Mouse (Mus musculus) G1E (cell line): ENCODE data around the gene Tnfsf12.
A peak's percentile ranks its signal among the peaks of the same experiment; 100 is the strongest.

Experiments used
- CTCF ChIP-seq: IDR thresholded peaks from 2 replicates; pipeline ENCODE4 v1.5.1; 2012; ENCODE audit warnings: low read depth, low read length, inconsistent platforms, mixed read lengths
- GATA2 ChIP-seq: IDR thresholded peaks from 2 replicates; pipeline ENCODE4 v1.6.1; 2012; ENCODE audit warnings: low read depth, low read length, inconsistent platforms, borderline replicate concordance
- POLR2AphosphoS5 ChIP-seq: IDR thresholded peaks from 2 replicates; pipeline ENCODE4 v1.6.1; 2012; ENCODE audit warnings: low read depth, low read length, inconsistent platforms; ENCODE audit not compliant: insufficient replicate concordance
- TAL1 ChIP-seq: conservative IDR thresholded peaks from 2 replicates; pipeline ENCODE4 v1.6.1; 2012; ENCODE audit warnings: low read depth, low read length, inconsistent platforms, mixed read lengths

- TF ChIP-seq POLR2AphosphoS5 (peak; percentile 94), TAL1 (no peak), CTCF (no peak), GATA2 (no peak)
Measured at GRCm38 (mm10) chr11:69665457-69665960, 30.1 kb downstream of the Tnfsf12 start.
